Mouse (Mus musculus) heart, embryonic 10.5 days (tissue): ENCODE results near the gene Heyl. TPM values are rescaled to one million over a fixed set of nuclear protein-coding genes. Genes with fewer than 3 reads are reported as not detected.

Experiments
- DNase-seq: peaks from one replicate; pipeline ENCODE4 v3.0.0-alpha.2; 2017; ENCODE audit warnings: low spot score
- H3K27ac ChIP-seq: fragments of 300-500 bp; sonication (generic); 2 replicates; pipeline ENCODE4 v1.5.1; 2016; ENCODE audit warnings: mild to moderate bottlenecking
- H3K27me3 ChIP-seq: fragments of 300-500 bp; sonication (generic); 2 replicates; pipeline ENCODE4 v1.6.1; 2016; ENCODE audit warnings: mild to moderate bottlenecking; ENCODE audit not compliant: poor library complexity, insufficient read depth, severe bottlenecking
- H3K36me3 ChIP-seq: fragments of 300-500 bp; sonication (generic); 2 replicates; pipeline ENCODE4 v1.6.1; 2016; ENCODE audit warnings: mild to moderate bottlenecking, moderate library complexity
- H3K4me1 ChIP-seq: fragments of 300-500 bp; sonication (generic); 2 replicates; pipeline ENCODE4 v1.6.1; 2016; ENCODE audit warnings: mild to moderate bottlenecking
- H3K4me3 ChIP-seq: fragments of 300-500 bp; sonication (generic); 2 replicates; pipeline ENCODE4 v1.5.1; 2016; ENCODE audit warnings: mild to moderate bottlenecking, moderate library complexity
- H3K9me3 ChIP-seq: fragments of 300-500 bp; sonication (generic); 2 replicates; pipeline ENCODE4 v1.6.1; 2016; ENCODE audit warnings: mild to moderate bottlenecking, moderate library complexity
- WGBS: fragments of 180-500 bp; shearing (Covaris S2); methylation state at CpG from one replicate; pipeline ENCODE4 v1.1.7; 2016; 5-methylcytosine and 5-hydroxymethylcytosine counted together
- polyA plus RNA-seq: library from polyadenylated mRNA; unstranded; fragments of >200 nt; fragmentation: Nextera tagmentation; extraction: Ambion mirVana; gene quantifications from 2 replicates; pipeline ENCODE4 v1.2.1, GENCODE M21; 2016

Heyl gene
- polyA plus RNA-seq, 1 experiment from 2014 or later = 3.9 TPM

DNA sequence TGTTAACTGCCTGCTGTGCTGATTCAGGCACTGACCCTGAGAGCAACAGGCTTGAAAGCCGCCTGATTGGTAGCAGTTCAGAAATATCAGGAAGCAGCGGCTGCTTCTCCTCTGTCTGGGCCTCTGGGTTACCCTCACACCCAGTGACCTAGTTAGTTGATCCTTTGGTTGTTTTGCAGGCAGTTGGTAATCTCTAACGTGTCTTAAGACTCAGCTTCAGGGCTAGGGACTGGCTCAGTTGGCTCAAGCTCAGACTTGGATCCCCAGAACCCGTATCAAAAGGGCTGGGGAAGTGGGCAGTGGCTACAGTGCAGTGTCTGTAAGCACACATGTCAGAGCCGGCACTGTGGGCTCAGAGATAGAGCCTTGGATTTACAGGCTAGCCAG is 62.8 kb downstream of the Heyl start:
- Histone ChIP-seq H3K36me3 (peaks cover 98% of the 10 kb centered on the region), H3K4me3 (no peak overlapping the region), H3K4me1 (no peaks in the 10 kb centered on the region), H3K27ac (no peak overlapping the region), H3K9me3 (no peaks in the 10 kb centered on the region), H3K27me3 (no peaks in the 10 kb centered on the region)
- 91% methylated on average over 5 of the region's 5 CpGs for WGBS
- no peak for DNase-seq

DNA sequence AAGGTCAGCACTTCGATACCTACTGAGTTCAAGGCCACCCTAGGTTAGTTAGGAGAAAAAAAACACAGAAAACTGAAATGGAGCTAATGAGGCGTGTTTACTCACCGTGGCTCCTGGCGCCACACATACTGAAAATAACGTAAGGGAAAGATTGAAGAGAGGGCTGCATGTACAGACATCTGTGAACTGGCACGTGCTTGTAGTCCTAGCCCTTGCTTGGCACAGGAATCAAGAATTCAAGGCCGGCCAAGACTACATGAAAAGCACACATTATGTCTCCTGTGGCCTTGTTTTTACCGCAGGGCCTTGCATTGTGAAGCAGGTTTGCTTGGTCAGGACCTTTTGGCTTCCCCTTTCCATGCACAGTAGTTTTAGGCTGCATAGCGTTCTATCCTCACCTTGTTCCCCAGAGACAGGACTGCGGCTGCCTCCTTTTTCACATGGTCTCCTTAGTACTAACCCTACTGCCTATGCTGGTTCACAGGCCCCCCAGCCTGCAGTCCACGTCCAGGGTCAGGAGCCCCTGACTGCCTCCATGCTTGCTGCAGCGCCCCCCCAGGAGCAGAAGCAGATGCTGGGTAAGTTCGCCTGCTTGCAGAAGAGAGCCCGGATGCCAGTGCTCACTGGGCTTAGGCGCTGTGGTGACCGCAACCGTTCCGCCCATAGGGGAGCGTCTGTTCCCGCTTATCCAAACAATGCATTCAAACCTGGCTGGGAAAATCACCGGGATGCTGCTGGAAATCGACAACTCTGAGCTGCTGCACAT is 64.0 kb downstream of the Heyl start:
- H3K9me3 ChIP-seq = no peaks in the 10 kb centered on the region
- no peaks in the 10 kb centered on the region for H3K27me3 ChIP-seq
- H3K4me3 ChIP-seq = no peak overlapping the region
- H3K4me1 ChIP-seq = no peaks in the 10 kb centered on the region
- H3K36me3 ChIP-seq = peaks cover 94% of the 10 kb centered on the region
- DNase-seq = no peak
- H3K27ac ChIP-seq = no peak overlapping the region
- 94% methylated on average over 22 of the region's 22 CpGs for WGBS

DNA sequence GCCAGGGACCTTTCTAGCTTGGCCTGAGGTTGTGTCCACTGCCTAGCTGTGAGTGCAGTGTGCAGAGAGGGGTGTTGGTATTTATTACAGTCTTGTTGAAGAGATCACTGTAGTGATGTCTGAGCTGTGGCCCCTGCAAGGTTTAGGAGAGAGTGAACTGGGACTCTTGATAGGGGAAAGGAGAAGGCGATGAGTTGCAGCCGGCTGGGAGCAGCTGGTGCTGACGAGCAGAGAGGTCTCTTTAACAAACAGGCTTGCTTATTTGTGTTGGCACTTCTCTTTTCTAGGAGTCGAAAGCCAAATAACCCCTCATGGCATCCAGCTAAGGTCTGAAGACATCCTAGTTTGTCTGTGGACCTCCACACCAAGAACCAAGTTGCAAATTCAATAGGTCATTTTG is 64.9 kb downstream of the Heyl start:
- no peak for DNase-seq
- H3K27ac ChIP-seq = no peak overlapping the region
- no peaks in the 10 kb centered on the region for H3K27me3 ChIP-seq
- H3K36me3 ChIP-seq = peaks cover 94% of the 10 kb centered on the region
- H3K9me3 ChIP-seq = no peaks in the 10 kb centered on the region
- 79% methylated on average over 4 of the region's 4 CpGs for WGBS
- no peaks in the 10 kb centered on the region for H3K4me1 ChIP-seq
- no peak overlapping the region for H3K4me3 ChIP-seq

DNA sequence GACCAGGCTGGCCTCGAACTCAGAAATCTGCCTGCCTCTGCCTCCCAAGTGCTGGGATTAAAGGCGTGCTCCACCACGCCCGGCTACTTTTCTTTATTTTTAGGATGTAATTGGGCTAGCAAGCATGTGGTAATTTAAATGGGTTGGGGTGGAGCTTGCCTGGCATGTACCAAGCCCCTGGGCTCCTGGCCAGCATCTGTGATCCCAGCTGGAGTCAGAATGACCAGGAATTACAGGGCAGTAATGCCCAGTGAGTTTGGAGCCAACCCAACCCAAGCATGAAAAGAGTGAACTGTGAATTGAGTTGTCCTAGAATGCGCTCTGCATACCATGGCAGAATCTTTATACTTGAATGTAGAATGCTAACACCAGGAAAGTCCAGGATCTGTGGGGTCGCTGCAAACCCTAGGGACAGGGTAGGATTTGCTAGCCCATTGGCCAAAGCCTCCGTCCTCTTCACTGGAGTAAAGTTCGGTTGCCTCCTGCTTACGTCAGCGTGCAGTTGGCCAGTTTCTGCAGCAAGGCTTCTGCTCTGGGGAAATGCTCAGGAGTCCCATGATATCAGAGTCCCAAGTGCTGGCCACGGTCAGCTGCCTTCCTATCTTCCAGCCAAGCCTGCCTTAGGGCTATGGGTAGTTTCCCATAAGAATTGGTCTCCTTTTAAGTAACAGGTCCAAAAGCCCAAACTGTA is 65.8 kb downstream of the Heyl start:
- 94% methylated on average over 11 of the region's 11 CpGs for WGBS

More for the DNA sequence above, 65.8 kb downstream of the Heyl start:
- Histone ChIP-seq H3K4me3 (no peak overlapping the region), H3K9me3 (no peaks in the 10 kb centered on the region), H3K27ac (no peak overlapping the region), H3K4me1 (no peaks in the 10 kb centered on the region), H3K27me3 (no peaks in the 10 kb centered on the region), H3K36me3 (peaks cover 94% of the 10 kb centered on the region)
- no peak for DNase-seq

Other genes starting within 250 kb of the Heyl start
- 2.5 and 8.6 TPM in 2 replicates for gene Mycl, start 237.9 kb upstream of the Heyl start, polyA plus RNA-seq
- gene Trit1, start 217.0 kb upstream of the Heyl start, polyA plus RNA-seq = 15.0 and 18.3 TPM in 2 replicates
- 0.18 and 0.84 TPM in 2 replicates for gene Bmp8b, start 128.4 kb upstream of the Heyl start, polyA plus RNA-seq
- gene Oxct2b, start 117.3 kb upstream of the Heyl start, polyA plus RNA-seq = 0.11 TPM in 1 of 2 replicates, not detected in the other
- gene Ppie, start 93.6 kb upstream of the Heyl start, polyA plus RNA-seq = 72.4 and 100 TPM in 2 replicates
- gene Hpcal4, start 50.3 kb upstream of the Heyl start, polyA plus RNA-seq = 0.41 and 1.3 TPM in 2 replicates
- 0.31 and 0.46 TPM in 2 replicates for gene Nt5c1a, start 32.1 kb upstream of the Heyl start, polyA plus RNA-seq
- 70.4 and 73.3 TPM in 2 replicates for gene Pabpc4, start 28.8 kb downstream of the Heyl start, polyA plus RNA-seq
- gene Oxct2a, start 90.1 kb downstream of the Heyl start, polyA plus RNA-seq = not detected in 2 replicates
- 0.15 and 0.23 TPM in 2 replicates for gene Bmp8a, start 109.7 kb downstream of the Heyl start, polyA plus RNA-seq